Mouse (Mus musculus) thymus, adult 2 months (tissue): Measurements from ENCODE around the gene Cox7a2l. TPM values are rescaled to one million over a fixed set of nuclear protein-coding genes. Genes with fewer than 3 reads are reported as not detected.
A peak's percentile ranks its signal among the peaks of the same experiment; 100 is the strongest.

Source experiments
- DNase-seq: peaks from one replicate; pipeline ENCODE4 v3.0.0; 2021
- H3K27ac ChIP-seq: fragments of 200-500 bp; 2 replicates; pipeline ENCODE4 v1.5.1; 2012; ENCODE audit warnings: low read length, control low read depth; ENCODE audit not compliant: control insufficient read depth, insufficient read depth
- H3K27me3 ChIP-seq: fragments of 200-500 bp; 2 replicates; pipeline ENCODE4 v1.6.1; 2012; ENCODE audit warnings: mild to moderate bottlenecking, low read length, moderate library complexity, mixed read lengths; ENCODE audit not compliant: control insufficient read depth, insufficient read depth
- H3K36me3 ChIP-seq: fragments of 200-500 bp; 2 replicates; pipeline ENCODE4 v1.6.1; 2012; ENCODE audit warnings: mild to moderate bottlenecking, low read length, moderate library complexity; ENCODE audit not compliant: control insufficient read depth, insufficient read depth
- H3K4me1 ChIP-seq: fragments of 200-500 bp; replicated peaks from 2 replicates; pipeline ENCODE4 v1.6.1; 2012; ENCODE audit warnings: low read length; ENCODE audit not compliant: control insufficient read depth, insufficient read depth
- H3K4me3 ChIP-seq: fragments of 200-500 bp; 2 replicates; pipeline ENCODE4 v1.5.1; 2012; ENCODE audit warnings: mild to moderate bottlenecking, low read length, control low read depth, moderate library complexity; ENCODE audit not compliant: control insufficient read depth, insufficient read depth
- CTCF ChIP-seq: fragments of 200-500 bp; IDR thresholded peaks from 2 replicates; pipeline ENCODE4 v1.5.1; 2012; ENCODE audit warnings: mild to moderate bottlenecking, control low read depth, low read length, moderate library complexity, borderline replicate concordance; ENCODE audit not compliant: control insufficient read depth, poor library complexity, insufficient read depth; ENCODE audit errors: extremely low read depth
- POLR2A ChIP-seq: fragments of 200-500 bp; IDR thresholded peaks from 2 replicates; pipeline ENCODE4 v1.6.1; 2012; ENCODE audit warnings: mild to moderate bottlenecking, low read length, control low read depth, moderate library complexity; ENCODE audit not compliant: control insufficient read depth, poor library complexity, insufficient read depth; ENCODE audit errors: extremely low read depth
- WGBS: fragments of 180-500 bp; shearing (Covaris S2); methylation state at CpG from one replicate; pipeline ENCODE4 v1.1.7; 2018; 5-methylcytosine and 5-hydroxymethylcytosine counted together
- polyA plus RNA-seq: library from polyadenylated mRNA; depleted of rRNA; stranded (reverse); fragments of >200 nt; gene quantifications from 2 replicates; pipeline ENCODE4 v1.2.3, GENCODE M21; 2012; rRNA removed

Cox7a2l gene
- polyA plus RNA-seq, result 145 and 151 TPM in 2 replicates

DNA sequence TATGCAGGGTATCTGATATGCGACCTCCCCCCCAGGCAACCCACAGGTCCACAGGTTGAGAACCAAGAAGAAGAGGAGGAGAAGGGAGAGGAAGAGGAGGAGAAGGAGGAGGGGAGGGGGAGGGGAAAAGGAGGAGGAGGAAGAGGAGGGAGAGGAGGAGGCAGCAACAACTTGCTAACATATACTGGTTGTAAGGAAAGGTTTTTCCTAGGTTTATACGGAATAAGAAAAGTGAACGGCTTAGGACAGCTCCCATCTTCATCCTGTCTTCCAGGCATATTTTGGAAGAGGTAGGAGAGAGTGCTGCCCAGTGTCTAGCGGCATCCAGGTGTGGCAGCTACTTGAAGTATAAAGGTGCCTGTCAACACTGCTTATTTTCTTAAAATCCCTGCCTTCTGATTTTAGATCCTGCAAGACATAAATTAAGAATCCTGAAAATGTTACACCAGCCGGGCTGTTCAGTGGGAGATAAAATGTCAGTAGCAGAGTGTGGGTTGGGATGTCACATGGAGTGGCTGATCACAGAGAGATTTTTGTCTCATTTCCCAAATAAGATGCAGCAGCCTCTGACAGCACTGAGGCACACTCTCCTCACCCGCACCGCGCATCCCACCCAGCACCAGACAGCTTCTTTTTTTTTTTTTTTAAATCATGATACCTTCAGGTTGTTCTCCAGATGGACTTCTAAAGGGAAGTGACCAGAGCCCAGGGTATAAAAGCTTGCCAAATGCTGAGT lies at the start of gene Cox7a2l:
Gene Cox7a2l (minus strand): TSS at position 51 of the 736 bp plus-strand sequence.
- Histone ChIP-seq H3K4me1 (peaks cover 4% of the 10 kb centered on the region; the same call in 1 of the 2 replicates), H3K4me3 (no peak within 1 kb of the TSS), H3K27ac (no peak within 1 kb of the TSS), H3K36me3 (no peaks in the 10 kb centered on the region), H3K27me3 (no peaks in the 10 kb centered on the region)
- no peak for DNase-seq
- TF ChIP-seq POLR2A, result no peak
- no peak for TF ChIP-seq CTCF
- 99% methylated on average over 8 of the region's 8 CpGs for WGBS

DNA sequence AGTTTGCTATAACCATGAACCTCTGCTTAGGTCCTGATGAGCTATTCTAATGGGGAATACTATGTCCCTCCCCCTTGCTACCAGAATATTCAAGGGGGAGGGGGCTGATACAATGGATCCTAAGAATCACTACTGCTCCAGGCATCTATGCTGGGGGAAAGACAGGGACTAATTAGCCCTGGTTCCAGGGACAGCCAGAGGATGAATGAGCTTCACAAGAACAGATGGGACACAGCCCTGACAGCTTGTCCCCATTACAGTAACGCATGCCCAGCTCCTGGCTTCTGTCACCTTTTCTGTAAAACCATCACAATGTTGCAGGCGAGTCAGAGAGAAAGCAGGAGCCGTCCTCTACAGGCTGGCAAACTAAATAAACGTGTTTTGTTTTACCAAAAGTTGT lies 48.4 kb upstream of the Cox7a2l start:
- Histone ChIP-seq H3K4me1 (peaks cover 13% of the 10 kb centered on the region), H3K4me3 (no peak overlapping the region), H3K36me3 (no peaks in the 10 kb centered on the region), H3K27ac (no peak overlapping the region), H3K27me3 (no peaks in the 10 kb centered on the region)
- no peak for DNase-seq
- WGBS, result 81% methylated on average over 4 of the region's 4 CpGs
- no peak for TF ChIP-seq CTCF
- no peak for TF ChIP-seq POLR2A

DNA sequence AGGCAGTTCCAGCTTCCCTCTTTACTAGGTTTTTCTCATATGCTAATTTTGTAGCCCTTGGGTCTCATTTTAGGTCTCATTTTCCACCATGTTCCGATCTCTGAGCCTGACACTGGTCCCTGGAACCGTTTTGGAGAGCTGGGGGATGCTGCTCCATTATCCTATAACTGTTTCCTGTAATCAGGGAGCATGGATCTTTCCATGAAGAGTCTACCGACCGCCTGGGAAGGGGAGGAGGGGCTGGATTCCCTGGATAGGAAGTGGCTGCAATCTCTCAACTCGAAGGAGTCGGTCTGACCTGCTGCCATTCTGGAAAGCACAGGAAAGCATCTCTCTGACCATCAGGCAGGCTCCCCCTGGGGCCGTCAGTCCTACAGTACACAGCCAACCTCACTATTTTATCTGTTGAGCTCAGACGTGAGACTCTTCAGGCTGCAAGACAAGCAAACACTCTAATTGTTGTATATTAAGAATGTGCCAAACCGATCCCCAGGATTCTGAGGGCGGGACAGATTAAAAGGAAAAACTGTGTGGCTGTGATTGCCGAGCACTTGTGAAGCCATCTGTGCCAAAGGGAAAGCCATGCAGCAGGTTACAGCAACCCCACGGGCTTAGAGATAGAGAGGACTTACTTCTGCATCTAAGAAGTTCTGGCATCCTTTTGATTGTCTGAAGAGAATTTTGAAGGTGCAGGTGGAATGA lies 47.1 kb upstream of the Cox7a2l start:
- no peak for DNase-seq

DNA sequence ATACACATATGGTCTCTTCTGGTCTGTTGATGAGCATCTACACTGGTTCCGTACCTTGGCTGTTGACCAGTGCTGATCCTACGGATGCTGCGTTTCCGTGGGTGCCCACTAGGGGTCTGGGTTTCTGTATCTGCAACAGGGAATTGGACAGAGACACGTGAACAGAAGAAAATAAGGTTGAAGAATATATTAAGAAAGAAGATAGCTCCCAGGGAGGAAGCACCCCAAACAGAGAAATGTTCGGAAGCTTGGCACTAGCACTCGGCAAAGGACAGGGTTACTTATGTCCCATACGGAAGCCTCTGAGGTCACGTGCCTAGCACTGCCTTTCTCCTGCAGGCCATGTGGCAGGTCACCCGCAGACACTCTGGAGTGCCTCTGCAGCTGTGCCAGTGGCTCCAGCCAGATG lies 46.6 kb upstream of the Cox7a2l start:
- DNase-seq, result peak; percentile 69
- no peaks in the 10 kb centered on the region for H3K36me3 ChIP-seq
- 54% methylated on average over 10 of the region's 10 CpGs for WGBS
- H3K27me3 ChIP-seq, result no peaks in the 10 kb centered on the region
- H3K27ac ChIP-seq, result no peak overlapping the region
- TF ChIP-seq POLR2A (no peak), CTCF (peak; percentile 42; the same call in 1 of the 2 replicates)
- no peak overlapping the region for H3K4me3 ChIP-seq
- peaks cover 19% of the 10 kb centered on the region for H3K4me1 ChIP-seq

More for the DNA sequence above, 47.1 kb upstream of the Cox7a2l start:
- 82% methylated on average over 12 of the region's 12 CpGs for WGBS
- Histone ChIP-seq H3K27ac (no peak overlapping the region), H3K4me3 (no peak overlapping the region), H3K27me3 (no peaks in the 10 kb centered on the region), H3K36me3 (no peaks in the 10 kb centered on the region), H3K4me1 (peaks cover 16% of the 10 kb centered on the region)
- TF ChIP-seq POLR2A (no peak), CTCF (no peak)

GRCm38 (mm10) chr17:83562153-83563010 lies 45.3 kb upstream of the Cox7a2l start:
- Histone ChIP-seq H3K36me3 (no peaks in the 10 kb centered on the region), H3K4me1 (peaks cover 25% of the 10 kb centered on the region), H3K27me3 (no peaks in the 10 kb centered on the region), H3K27ac (no peak overlapping the region), H3K4me3 (no peak overlapping the region)
- 97% methylated on average over 5 of the region's 5 CpGs for WGBS
- TF ChIP-seq POLR2A, result no peak
- no peak for TF ChIP-seq CTCF
- no peak for DNase-seq

GRCm38 (mm10) chr17:83559081-83559480 lies 42.0 kb upstream of the Cox7a2l start:
- H3K4me3 ChIP-seq, result no peak overlapping the region
- H3K4me1 ChIP-seq, result peaks cover 20% of the 10 kb centered on the region
- H3K36me3 ChIP-seq, result no peaks in the 10 kb centered on the region
- WGBS, result 10% methylated on average over 8 of the region's 8 CpGs
- H3K27ac ChIP-seq, result peak overlapping the region; percentile 7; the same call in 1 of the 2 replicates
- TF ChIP-seq POLR2A (no peak), CTCF (no peak)
- no peaks in the 10 kb centered on the region for H3K27me3 ChIP-seq
- peak; percentile 59 for DNase-seq
